Mouse (Mus musculus) olfactory bulb, adult 2 months (tissue): Measurements from ENCODE around the gene Tmem269.

Experiments
- CTCF ChIP-seq: fragments of 200-500 bp; IDR thresholded peaks from 2 replicates; pipeline ENCODE4 v1.5.1; 2012; ENCODE audit warnings: low read depth, mild to moderate bottlenecking, low read length, moderate library complexity; ENCODE audit not compliant: insufficient read depth
- POLR2A ChIP-seq: fragments of 200-500 bp; IDR thresholded peaks from 2 replicates; pipeline ENCODE4 v1.6.1; 2012; ENCODE audit warnings: mild to moderate bottlenecking, low read depth, low read length, moderate library complexity; ENCODE audit not compliant: insufficient read depth

DNA sequence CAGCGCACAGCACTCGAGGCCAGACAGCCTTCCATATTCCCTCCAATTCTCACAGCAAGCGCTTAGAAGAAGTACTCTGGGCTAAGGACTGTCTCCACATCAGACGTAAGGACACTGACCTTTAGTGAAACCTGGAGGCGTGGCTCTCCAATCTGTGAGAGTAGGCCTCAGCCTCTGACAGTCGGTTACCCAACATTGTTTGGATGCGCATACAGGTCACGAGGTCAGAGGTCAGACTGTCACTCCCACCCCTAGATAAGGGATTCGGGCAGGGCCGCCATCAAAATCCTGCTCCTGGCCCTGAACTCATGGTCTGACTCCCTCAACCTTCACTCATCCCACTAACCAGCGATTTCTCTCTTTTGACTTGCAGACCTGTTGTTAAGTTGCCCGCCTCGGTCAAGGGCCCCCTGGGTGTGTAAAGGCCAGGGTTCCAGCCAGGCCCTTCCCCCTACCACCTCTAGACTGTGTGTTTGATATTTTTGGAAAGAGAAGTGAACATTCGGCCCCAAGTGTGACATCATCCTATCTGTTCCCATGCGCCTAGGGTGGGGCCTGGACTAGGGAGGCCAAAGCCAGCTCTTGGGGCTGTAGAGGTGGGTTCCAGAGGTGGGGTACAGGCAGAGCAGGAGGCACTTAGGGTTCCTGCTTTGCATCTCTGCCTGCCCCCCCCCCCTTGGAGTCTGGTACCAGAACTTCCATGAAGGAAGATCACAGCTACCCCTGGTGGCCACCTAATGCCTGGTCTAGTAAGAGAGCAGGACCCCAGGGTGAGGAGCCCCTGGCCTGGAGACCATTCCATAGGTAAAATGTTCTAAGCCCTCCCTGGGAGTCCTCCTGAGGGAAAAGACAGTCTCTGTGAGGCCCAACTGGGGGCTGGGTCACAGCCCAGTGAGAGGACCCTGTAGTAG, 41.6 kb upstream of the Tmem269 start:
- TF ChIP-seq POLR2A = no peak
- no peak for TF ChIP-seq CTCF
